Mouse (Mus musculus) spleen, adult 18-20 months (tissue): ENCODE measurements around the gene Acsf3.

ENCODE experiments used
- DNase-seq, 2 experiments: peaks; one replicate each; pipeline ENCODE4 v3.0.0; 2022; ENCODE audit warnings: mixed read lengths in 2 of 2

Gene Acsf3

DNA sequence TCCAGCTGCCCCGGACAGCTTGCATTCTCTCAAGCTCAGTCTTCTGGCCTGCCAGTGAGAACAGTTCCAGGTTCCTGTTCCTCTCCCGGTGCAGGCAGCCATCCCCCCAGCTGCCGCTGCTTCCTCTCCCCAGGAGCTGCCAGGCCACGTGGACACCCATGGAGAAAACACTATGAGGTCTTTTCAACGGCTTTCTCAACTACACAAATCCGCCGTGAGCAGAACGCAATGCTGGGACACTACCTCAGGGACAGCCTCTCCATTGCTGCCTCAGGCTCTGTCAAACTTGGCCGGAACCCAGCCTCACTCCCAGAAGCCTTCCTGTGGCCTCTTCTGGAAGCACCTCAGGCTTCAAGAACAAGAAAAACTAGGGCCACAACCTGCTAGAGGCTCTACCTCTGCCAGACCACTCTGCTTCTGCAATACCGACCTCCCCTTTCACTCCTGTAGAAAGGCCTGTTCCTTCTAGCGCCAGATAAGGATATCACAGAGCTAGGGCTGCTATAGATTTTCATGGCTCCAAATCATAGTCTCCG is 12.5 kb upstream of the Acsf3 start:
- DNase-seq, result no peak

DNA sequence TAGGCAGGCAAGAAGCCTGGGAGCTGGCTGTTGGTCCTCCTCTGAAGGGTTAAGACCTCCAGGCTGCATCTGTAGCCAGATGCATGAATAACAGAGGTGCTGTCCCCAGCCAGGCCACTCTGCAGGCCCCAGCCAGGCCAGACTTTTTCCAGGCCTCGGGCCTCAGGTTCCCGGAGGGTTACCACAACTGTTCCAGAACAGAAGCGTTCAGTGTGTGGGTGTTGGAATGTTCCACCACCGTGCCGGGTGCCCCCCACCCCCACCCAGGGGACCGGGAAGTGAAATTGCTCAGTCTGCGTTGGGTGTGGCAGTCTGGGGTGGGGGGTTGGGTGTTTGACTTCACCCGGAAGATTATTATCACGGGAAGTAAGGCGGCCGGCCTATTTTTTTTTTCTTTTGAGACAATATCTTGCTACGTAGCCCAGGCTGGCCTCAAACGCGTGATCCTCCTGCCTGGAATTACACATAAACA is 12.0 kb upstream of the Acsf3 start:
- peak; percentile 29 to 47 for DNase-seq

DNA sequence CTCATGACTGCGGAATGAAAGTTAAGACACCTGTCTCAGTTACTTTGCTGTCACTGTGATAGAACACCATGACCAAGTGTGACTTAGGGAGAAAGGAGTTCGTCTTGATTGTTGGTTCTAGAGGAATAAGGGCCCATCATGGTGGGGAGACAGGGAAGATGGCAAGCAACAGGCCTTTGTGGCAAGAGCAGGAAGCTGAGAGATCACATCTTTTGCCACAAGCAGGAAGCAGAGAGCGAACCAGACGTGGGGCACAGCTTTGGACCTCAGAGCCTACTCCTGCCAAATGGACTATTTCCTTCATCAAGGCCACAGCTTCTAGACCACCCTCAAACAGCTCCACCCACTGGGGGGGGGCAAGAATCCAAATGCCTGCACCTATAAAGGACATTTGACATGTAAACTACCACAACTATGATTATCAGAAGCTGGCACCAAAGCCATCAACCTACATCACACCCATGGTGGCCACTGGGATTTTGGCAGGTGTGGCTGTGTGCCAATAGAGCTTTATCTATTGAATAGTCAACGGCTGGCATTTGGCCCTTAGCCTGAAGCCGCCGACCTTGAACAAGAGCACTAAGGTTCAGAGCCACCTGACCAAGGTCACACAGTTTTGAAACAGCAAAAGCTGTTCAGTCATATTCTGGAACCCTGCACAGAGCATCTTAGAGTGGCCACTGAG is 10.4 kb upstream of the Acsf3 start:
- no peak for DNase-seq

- DNase-seq, result no peak
Observed at GRCm38 (mm10) chr8:122766189-122766588, 9.1 kb upstream of the Acsf3 start.

GRCm38 (mm10) chr8:122766647-122767200 is 8.6 kb upstream of the Acsf3 start:
- DNase-seq, result no peak

DNA sequence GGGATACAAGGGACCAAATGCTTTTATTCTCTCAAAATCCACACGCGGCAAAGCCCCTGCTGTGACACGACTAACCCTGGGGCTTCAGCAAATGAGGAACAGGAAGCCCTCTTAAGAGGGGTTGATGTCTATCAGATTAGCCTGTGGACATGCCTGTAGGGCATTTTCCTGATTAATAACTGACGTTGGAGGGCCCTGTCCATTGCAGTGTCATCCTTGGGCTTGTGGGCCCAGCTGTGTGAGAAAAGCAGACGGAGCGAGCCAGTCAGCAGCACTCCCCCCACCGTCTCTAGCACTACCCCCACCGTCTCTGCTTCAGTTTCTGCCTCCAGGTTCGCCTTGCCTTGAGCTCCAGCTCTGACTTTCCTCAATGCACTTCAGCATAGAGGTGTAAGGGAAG is 8.1 kb upstream of the Acsf3 start:
- DNase-seq, result no peak

DNA sequence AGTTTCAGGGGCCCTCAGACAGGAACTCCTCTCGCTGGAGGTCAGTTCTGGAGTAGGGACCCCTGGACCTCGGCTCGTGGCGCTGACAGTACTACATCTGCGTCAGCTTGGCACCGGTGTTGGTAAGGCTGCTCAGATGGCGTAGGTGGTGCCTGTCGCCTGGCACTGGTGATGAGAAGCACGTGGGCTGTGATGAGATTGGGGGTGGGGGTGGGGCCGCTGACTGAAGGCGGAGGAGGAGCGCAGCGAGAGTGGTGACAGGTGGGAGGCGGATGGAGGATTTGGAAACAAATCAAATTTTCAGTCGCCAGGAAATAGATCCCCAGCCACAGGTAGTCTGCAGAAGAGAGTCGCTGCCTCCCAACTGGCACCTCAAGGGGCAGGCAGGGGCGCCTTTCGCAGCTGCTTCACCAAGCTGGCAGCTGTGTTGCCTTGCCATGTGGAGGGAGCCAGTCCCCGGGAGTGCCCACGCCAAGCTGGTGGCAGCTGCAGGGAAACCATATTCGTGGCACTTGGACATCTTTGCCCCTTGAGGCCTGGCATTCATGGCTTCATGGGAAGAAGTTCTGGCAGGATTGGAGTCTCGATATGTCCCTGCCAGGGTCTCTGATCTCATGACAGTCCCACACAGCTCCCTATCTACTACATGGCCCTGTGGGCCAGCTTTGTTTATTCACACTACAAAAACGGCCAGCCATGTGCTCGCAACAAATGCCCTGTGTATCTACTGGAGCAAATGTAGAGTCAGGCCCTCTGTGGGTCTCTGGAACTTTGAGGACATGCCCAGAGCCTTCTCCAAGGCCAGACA is 5.8 kb upstream of the Acsf3 start:
- no peak for DNase-seq

GRCm38 (mm10) chr8:122772431-122773060 is 2.7 kb upstream of the Acsf3 start:
- peak in 1 of 2 experiments; percentile 14 for DNase-seq

GRCm38 (mm10) chr8:122777701-122778100 is 2.4 kb downstream of the Acsf3 start:
- no peak for DNase-seq

DNA sequence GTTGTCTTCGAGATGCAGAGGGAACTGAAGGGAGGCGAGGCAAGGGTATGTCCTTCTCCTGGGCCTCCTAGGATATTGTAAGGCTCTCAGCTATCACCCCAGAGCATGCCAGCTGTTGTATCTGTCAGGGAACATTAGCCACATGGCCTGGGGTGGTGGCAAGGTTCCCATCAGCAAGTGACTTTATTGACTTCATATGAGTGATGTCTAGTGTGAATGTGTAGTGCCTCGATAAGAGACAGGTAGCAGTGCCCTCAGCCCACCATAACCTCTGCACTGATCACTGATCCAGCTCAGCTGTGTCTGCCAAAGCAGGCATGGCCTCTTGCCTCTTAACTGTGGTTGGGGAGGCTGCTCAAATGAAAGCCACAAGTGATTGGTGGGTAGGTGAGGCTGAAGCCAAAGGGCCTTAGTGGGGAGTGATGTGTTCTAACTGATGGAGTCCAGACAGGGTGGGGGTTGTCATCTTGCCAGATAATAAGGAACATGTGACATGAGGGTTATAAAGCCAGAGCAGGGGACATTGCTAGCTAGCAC is 3.5 kb downstream of the Acsf3 start:
- DNase-seq, result no peak

DNA sequence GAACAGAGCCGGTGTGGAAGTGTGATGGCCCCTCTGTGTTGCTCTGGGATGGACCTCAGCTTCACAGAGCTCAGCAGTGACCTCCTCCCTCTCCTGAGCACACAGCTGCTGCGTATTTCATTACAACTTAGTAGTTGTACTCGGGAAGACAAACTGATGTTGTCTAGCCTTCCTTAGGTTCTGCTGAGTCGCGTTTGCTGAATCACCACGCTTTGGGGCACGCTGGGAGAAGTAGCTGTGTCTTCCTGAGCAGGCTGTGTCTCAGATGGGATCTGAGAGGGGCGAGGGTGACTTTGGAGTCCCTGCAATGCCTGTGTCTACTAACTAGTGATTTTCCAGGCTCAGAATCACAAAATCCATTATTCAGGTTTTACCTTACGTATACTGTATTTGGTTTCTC is 4.0 kb downstream of the Acsf3 start:
- DNase-seq, result no peak

DNA sequence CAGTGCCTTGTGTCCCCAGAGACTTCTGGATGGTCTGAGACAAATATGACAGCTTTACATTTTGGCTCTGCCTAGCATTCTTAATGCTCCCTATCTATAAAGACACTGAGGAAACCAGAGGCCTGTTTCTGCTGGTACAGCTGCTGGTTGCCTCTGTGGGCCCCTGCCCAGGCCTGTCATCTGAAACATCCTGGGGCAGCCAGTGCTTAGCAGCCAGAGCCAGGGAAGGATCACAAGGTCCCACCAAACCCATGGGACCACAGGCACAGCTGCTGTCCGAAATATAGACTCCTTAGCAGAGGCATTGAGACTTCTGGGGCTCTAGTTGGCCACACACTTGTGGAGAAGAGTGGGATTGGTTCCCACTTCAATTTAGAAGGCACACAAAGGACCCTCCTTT is 9.5 kb downstream of the Acsf3 start:
- no peak for DNase-seq

- no peak for DNase-seq
Observed at GRCm38 (mm10) chr8:122789796-122790195, 14.5 kb downstream of the Acsf3 start.

- no peak for DNase-seq
Observed at GRCm38 (mm10) chr8:122793375-122794174, 18.3 kb downstream of the Acsf3 start.

DNA sequence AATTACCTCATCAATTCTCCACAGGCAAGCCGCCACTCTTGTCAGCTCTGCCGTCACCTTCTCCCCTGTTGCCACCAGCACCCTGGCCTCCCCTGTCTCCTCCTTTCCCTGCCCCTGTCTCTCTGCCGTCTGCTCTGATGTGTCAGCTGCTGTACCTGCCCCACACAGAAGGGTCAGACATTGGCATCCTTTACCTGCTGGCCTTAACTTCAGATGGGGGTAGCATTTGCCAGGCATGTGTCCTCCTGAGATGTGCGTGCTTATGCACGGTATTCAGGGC is 18.8 kb downstream of the Acsf3 start:
- DNase-seq, result no peak

GRCm38 (mm10) chr8:122803906-122804761 is 28.8 kb downstream of the Acsf3 start:
- no peak for DNase-seq

DNA sequence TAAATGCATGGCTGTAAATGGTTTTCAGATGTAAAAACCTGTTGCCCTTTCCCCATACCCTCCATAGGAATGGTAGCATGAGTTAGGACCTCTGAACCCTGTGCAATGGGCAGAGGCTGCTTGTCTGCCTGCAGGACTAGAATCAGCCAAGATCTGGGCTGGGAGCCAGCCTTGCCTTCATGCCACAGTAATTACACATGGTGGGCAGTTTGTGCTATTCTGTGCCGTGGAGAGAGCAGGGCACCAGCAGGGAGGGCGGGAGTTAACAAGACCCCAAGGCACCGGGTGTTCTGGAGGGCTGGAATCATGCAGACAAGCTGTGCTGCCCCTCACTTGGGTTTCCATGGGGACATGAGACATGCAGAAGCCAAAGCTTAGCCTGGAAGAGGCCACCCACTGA is 30.1 kb downstream of the Acsf3 start:
- DNase-seq, result no peak

- DNase-seq, result no peak
Observed at GRCm38 (mm10) chr8:122806956-122807538, 31.8 kb downstream of the Acsf3 start.

GRCm38 (mm10) chr8:122807907-122808306 is 32.6 kb downstream of the Acsf3 start:
- no peak for DNase-seq

GRCm38 (mm10) chr8:122810376-122810775 is 35.1 kb downstream of the Acsf3 start:
- no peak for DNase-seq
